Mouse (Mus musculus): ENCODE data around the gene Sh3bp4. TPM values are rescaled to one million over a fixed set of nuclear protein-coding genes. Genes with fewer than 3 reads are reported as not detected.

Gene Sh3bp4
- polyA plus RNA-seq, 1 experiment, result 20.3 TPM

- peak; percentile 34 for DNase-seq (ENCODE audit: low read depth)
- TF ChIP-seq CTCF (IDR thresholded peaks at IDR 0.05; ENCODE audit: borderline replicate concordance, extremely low read depth, insufficient read depth, insufficient read length), result no peak
- TF ChIP-seq POLR2A (IDR thresholded peaks at IDR 0.05; ENCODE audit: borderline replicate concordance, extremely low read depth, insufficient read depth, insufficient read length, poor library complexity, severe bottlenecking), result no peak
These were observed 1.3 kb downstream of the Sh3bp4 start for GRCm38 (mm10) chr1:89071371-89072142.

- no peak for TF ChIP-seq POLR2A (IDR thresholded peaks at IDR 0.05; ENCODE audit: borderline replicate concordance, extremely low read depth, insufficient read depth, insufficient read length, poor library complexity, severe bottlenecking)
- no peak for TF ChIP-seq CTCF (IDR thresholded peaks at IDR 0.05; ENCODE audit: borderline replicate concordance, extremely low read depth, insufficient read depth, insufficient read length)
- peak; percentile 75 for DNase-seq (ENCODE audit: low read depth)
These were observed 2.2 kb downstream of the Sh3bp4 start for GRCm38 (mm10) chr1:89072143-89072990.

- TF ChIP-seq POLR2A (IDR thresholded peaks at IDR 0.05; ENCODE audit: borderline replicate concordance, extremely low read depth, insufficient read depth, insufficient read length, poor library complexity, severe bottlenecking), result no peak
- TF ChIP-seq CTCF (IDR thresholded peaks at IDR 0.05; ENCODE audit: borderline replicate concordance, extremely low read depth, insufficient read depth, insufficient read length), result no peak
- DNase-seq (ENCODE audit: low read depth), result no peak
These were observed 3.2 kb downstream of the Sh3bp4 start for GRCm38 (mm10) chr1:89073291-89073846.

- no peak for DNase-seq (ENCODE audit: low read depth)
- TF ChIP-seq POLR2A (IDR thresholded peaks at IDR 0.05; ENCODE audit: borderline replicate concordance, extremely low read depth, insufficient read depth, insufficient read length, poor library complexity, severe bottlenecking) (no peak), CTCF (IDR thresholded peaks at IDR 0.05; ENCODE audit: borderline replicate concordance, extremely low read depth, insufficient read depth, insufficient read length) (no peak)
These were observed 4.5 kb downstream of the Sh3bp4 start for GRCm38 (mm10) chr1:89074678-89075077.

GRCm38 (mm10) chr1:89075120-89075519, 4.9 kb downstream of the Sh3bp4 start:
- DNase-seq (ENCODE audit: low read depth), result no peak
- no peak for TF ChIP-seq POLR2A (IDR thresholded peaks at IDR 0.05; ENCODE audit: borderline replicate concordance, extremely low read depth, insufficient read depth, insufficient read length, poor library complexity, severe bottlenecking)
- no peak for TF ChIP-seq CTCF (IDR thresholded peaks at IDR 0.05; ENCODE audit: borderline replicate concordance, extremely low read depth, insufficient read depth, insufficient read length)

GRCm38 (mm10) chr1:89076777-89077176, 6.6 kb downstream of the Sh3bp4 start:
- no peak for DNase-seq (ENCODE audit: low read depth)
- TF ChIP-seq CTCF (IDR thresholded peaks at IDR 0.05; ENCODE audit: borderline replicate concordance, extremely low read depth, insufficient read depth, insufficient read length) (no peak), POLR2A (IDR thresholded peaks at IDR 0.05; ENCODE audit: borderline replicate concordance, extremely low read depth, insufficient read depth, insufficient read length, poor library complexity, severe bottlenecking) (no peak)

- TF ChIP-seq CTCF (IDR thresholded peaks at IDR 0.05; ENCODE audit: borderline replicate concordance, extremely low read depth, insufficient read depth, insufficient read length) (no peak), POLR2A (IDR thresholded peaks at IDR 0.05; ENCODE audit: borderline replicate concordance, extremely low read depth, insufficient read depth, insufficient read length, poor library complexity, severe bottlenecking) (no peak)
- no peak for DNase-seq (ENCODE audit: low read depth)
These were observed 8.0 kb downstream of the Sh3bp4 start for GRCm38 (mm10) chr1:89078240-89078639.

GRCm38 (mm10) chr1:89078730-89079129, 8.5 kb downstream of the Sh3bp4 start:
- DNase-seq (ENCODE audit: low read depth), result no peak
- no peak for TF ChIP-seq CTCF (IDR thresholded peaks at IDR 0.05; ENCODE audit: borderline replicate concordance, extremely low read depth, insufficient read depth, insufficient read length)

GRCm38 (mm10) chr1:89079239-89079638, 9.0 kb downstream of the Sh3bp4 start:
- TF ChIP-seq POLR2A (IDR thresholded peaks at IDR 0.05; ENCODE audit: borderline replicate concordance, extremely low read depth, insufficient read depth, insufficient read length, poor library complexity, severe bottlenecking) (no peak), CTCF (IDR thresholded peaks at IDR 0.05; ENCODE audit: borderline replicate concordance, extremely low read depth, insufficient read depth, insufficient read length) (no peak)
- DNase-seq (ENCODE audit: low read depth), result no peak

- no peak for TF ChIP-seq CTCF (IDR thresholded peaks at IDR 0.05; ENCODE audit: borderline replicate concordance, extremely low read depth, insufficient read depth, insufficient read length)
- no peak for TF ChIP-seq POLR2A (IDR thresholded peaks at IDR 0.05; ENCODE audit: borderline replicate concordance, extremely low read depth, insufficient read depth, insufficient read length, poor library complexity, severe bottlenecking)
- no peak for DNase-seq (ENCODE audit: low read depth)
These were observed 10.2 kb downstream of the Sh3bp4 start for GRCm38 (mm10) chr1:89080371-89080770.

GRCm38 (mm10) chr1:89080795-89081194, 10.6 kb downstream of the Sh3bp4 start:
- TF ChIP-seq CTCF (IDR thresholded peaks at IDR 0.05; ENCODE audit: borderline replicate concordance, extremely low read depth, insufficient read depth, insufficient read length), result no peak
- TF ChIP-seq POLR2A (IDR thresholded peaks at IDR 0.05; ENCODE audit: borderline replicate concordance, extremely low read depth, insufficient read depth, insufficient read length, poor library complexity, severe bottlenecking), result no peak
- DNase-seq (ENCODE audit: low read depth), result no peak
